Mouse (Mus musculus) liver, adult 2 months (tissue): ENCODE results near the gene Ino80d.

Experiments
- CTCF ChIP-seq: fragments of 200-500 bp; IDR thresholded peaks from 2 replicates; pipeline ENCODE4 v1.5.1; 2011; ENCODE audit warnings: low read depth, low read length, control low read depth
- POLR2A ChIP-seq: fragments of 200-500 bp; IDR thresholded peaks from 2 replicates; pipeline ENCODE4 v1.6.1; 2011; ENCODE audit warnings: low read length, control low read depth; ENCODE audit not compliant: insufficient read depth; ENCODE audit errors: extremely low read depth

DNA sequence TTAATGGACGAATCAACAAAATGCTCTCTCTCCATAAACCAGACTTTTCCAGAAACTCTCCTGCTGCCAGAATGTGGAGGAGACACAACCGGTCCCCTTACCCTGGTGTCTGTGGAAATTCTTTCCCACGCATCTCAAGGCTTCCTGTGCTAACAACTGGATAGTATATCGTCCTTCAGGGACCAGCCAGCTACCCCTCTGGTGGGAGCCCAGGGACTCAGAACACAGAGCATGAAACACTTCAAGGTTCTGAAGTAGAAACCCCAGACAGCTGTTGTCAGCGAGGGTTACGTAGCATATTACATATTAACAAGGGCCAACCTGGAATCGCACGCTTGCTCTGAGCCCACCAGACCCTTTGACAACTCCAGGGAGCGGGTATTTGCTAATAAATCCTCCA, 163.9 kb downstream of the Ino80d start:
- TF ChIP-seq POLR2A (no peak), CTCF (no peak)
